In the genomic region with DNA sequence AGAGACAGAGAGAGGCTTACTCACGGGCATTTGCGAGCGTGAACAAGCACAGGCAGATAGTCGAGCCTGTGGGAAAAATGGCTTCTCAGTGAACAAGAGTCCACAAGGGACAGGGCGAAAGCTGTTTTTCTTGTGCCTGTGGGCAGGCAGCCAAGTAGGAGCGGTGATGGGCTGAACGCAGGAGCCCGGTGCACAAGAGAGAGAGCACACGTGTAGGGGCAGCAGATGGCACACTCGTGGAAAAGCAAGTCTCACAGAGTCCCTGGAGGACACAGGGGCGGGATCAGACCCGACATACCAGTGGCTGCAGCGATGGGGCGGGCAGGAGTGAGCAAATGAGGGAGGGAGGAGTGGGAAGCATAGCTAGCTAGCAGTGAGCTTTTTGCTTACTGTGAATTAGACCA, we compare ENCODE assay signal across 1 mouse cellular context.
TF ChIP-seq lines count a peak whose summit lies in the region.

No protein-coding gene starts in this region.

TF ChIP-seq in ES-E14, 5 proteins besides CTCF, POLR2A, EP300 and RAD21:
- no peak for TF ChIP-seq MAFK (IDR thresholded peaks at IDR 0.05; ENCODE audit: insufficient read depth, low read depth, low read length)
- no peak for TF ChIP-seq ZNF384 (IDR thresholded peaks at IDR 0.05; ENCODE audit: low read depth, low read length)
- TF ChIP-seq ZC3H11A (IDR thresholded peaks at IDR 0.05; ENCODE audit: borderline replicate concordance, low read depth, low read length): no peak
